Mouse (Mus musculus) liver, embryonic 11.5 days (tissue): Measurements from ENCODE around the gene Rab5a. TPM values are rescaled to one million over a fixed set of nuclear protein-coding genes. Genes with fewer than 3 reads are reported as not detected.

Source experiments
- ATAC-seq: fragments of 200-750 bp; cut with Nextera tagmentation; replicated peaks from 2 replicates; pipeline ENCODE4 v1.8.0; 2017; ENCODE audit warnings: moderate number of reproducible peaks, mild to moderate bottlenecking, moderate TSS enrichment, moderate library complexity; ENCODE audit not compliant: low FRiP score
- DNase-seq: peaks from one replicate; pipeline ENCODE4 v3.0.0-alpha.2; 2017; ENCODE audit warnings: low spot score
- H3K27ac ChIP-seq: fragments of 300-500 bp; sonication (generic); 2 replicates; pipeline ENCODE4 v1.5.1; 2014; ENCODE audit warnings: mild to moderate bottlenecking, low read depth, low read length, control low read depth
- H3K27me3 ChIP-seq: fragments of 300-500 bp; sonication (generic); replicated peaks from 2 replicates; pipeline ENCODE4 v1.6.1; 2014; ENCODE audit warnings: low read length, mixed read lengths; ENCODE audit not compliant: control insufficient read depth, insufficient read depth
- H3K36me3 ChIP-seq: fragments of 300-500 bp; sonication (generic); 2 replicates; pipeline ENCODE4 v1.6.1; 2014; ENCODE audit warnings: mild to moderate bottlenecking, low read length, moderate library complexity, mixed read lengths; ENCODE audit not compliant: control insufficient read depth, insufficient read depth
- H3K4me1 ChIP-seq: fragments of 300-500 bp; sonication (generic); replicated peaks from 2 replicates; pipeline ENCODE4 v1.6.1; 2014; ENCODE audit warnings: low read length, mixed read lengths; ENCODE audit not compliant: control insufficient read depth, insufficient read depth
- H3K4me2 ChIP-seq: fragments of 300-500 bp; sonication (generic); 2 replicates; pipeline ENCODE4 v1.6.1; 2014; ENCODE audit warnings: mild to moderate bottlenecking, control low read depth, moderate library complexity
- H3K4me3 ChIP-seq: fragments of 300-500 bp; sonication (generic); 2 replicates; pipeline ENCODE4 v1.5.1; 2014; ENCODE audit warnings: low read depth, low read length, control low read depth
- H3K9ac ChIP-seq: fragments of 300-500 bp; sonication (generic); 2 replicates; pipeline ENCODE4 v1.6.1; 2014; ENCODE audit warnings: low read depth, low read length, control low read depth
- H3K9me3 ChIP-seq: fragments of 300-500 bp; sonication (generic); 2 replicates; pipeline ENCODE4 v1.6.1; 2016; ENCODE audit warnings: low read length, inconsistent platforms, mixed read lengths; ENCODE audit not compliant: control insufficient read depth
- WGBS: fragments of 180-500 bp; shearing (Covaris S2); extraction: QIAGEN DNeasy Blood & Tissue Kit; methylation state at CpG from one replicate; pipeline ENCODE4 v1.1.7; 2014; 5-methylcytosine and 5-hydroxymethylcytosine counted together
- polyA plus RNA-seq: library from polyadenylated mRNA; unstranded; fragments of >200 nt; fragmentation: Nextera tagmentation; extraction: Ambion mirVana; gene quantifications from 2 replicates; pipeline ENCODE4 v1.2.1, GENCODE M21; 2014

The Rab5a gene
- 57.4 and 59.7 TPM in 2 replicates for polyA plus RNA-seq

DNA sequence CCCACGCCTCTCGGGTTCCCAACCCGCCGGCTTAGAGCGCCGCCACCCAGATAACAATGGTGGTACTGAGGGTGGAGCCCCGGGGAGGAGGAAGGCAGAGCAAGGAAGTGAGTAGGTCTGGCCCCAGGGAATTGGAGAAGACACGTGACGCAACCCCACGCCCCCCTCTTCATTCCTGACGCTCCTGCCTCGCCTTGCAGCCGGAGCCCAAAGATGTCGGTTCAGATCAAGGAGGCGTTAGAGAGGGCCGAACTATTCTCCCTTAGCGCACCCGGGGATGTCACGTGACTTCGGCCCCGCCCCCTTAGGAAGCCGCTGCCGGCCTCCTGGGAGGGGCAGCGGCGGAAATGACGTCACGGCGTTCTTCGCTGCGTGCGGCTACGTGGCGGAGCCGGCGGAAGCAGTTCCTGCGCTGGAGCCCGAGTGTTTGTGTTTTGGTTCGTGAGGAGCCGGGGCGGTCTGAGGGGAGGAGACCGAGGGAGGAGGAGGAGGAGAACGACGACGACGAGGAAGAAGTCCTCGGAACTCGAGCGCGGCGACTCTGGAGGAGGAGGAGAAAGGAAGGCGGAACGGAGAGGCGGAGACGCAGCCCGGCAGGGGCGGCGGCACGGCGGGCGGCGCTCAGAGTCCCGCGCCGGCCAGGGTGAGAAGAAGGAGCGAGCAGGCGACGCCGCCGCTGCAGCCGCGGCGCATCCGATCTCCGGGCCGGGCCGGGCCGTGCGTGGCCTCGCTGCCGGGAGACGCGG is at the start of gene Rab5a:
Gene Rab5a, plus strand, starts transcription at position 377 of the 746 bp plus-strand sequence.
- peak within 1 kb of the TSS; percentile 82 for H3K4me2 ChIP-seq
- under 1% methylated on average over 82 of the region's 82 CpGs for WGBS
- no peaks in the 10 kb centered on the region for H3K27me3 ChIP-seq
- no peaks in the 10 kb centered on the region for H3K9me3 ChIP-seq
- peaks cover 14% of the 10 kb centered on the region for H3K4me1 ChIP-seq
- H3K9ac ChIP-seq: peak within 1 kb of the TSS; percentile 94
- ATAC-seq: peak; percentile 92
- peak; percentile 99 for DNase-seq
- peak within 1 kb of the TSS; percentile 90 for H3K4me3 ChIP-seq
- H3K36me3 ChIP-seq: no peaks in the 10 kb centered on the region
- H3K27ac ChIP-seq: peak within 1 kb of the TSS; percentile 99

DNA sequence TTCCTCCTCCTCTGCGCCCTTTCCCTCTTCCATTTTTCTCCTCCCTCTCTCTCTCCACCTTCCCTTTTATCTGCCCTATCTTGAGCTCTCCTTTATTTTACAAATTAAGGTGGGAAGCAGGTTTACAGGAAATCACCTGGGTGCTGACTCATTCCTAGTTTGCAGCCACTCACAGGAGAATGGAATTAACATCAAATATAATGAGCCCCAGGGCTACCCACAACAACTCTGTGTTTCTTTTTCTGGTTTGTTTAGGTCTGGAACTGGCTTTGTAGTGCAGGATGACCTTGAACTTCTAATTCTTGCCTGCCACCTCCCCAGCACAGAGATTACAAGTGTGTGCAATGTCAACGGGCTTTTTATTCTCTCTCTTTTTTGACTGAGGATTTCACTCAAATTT is 22.9 kb upstream of the Rab5a start:
- Histone ChIP-seq H3K9me3 (no peaks in the 10 kb centered on the region), H3K4me1 (no peaks in the 10 kb centered on the region), H3K27ac (no peak overlapping the region), H3K36me3 (no peaks in the 10 kb centered on the region), H3K9ac (no peak overlapping the region), H3K4me3 (no peak overlapping the region), H3K27me3 (no peaks in the 10 kb centered on the region), H3K4me2 (no peak overlapping the region)
- ATAC-seq (no peak), DNase-seq (no peak)
- 68% methylated on average over 2 of the region's 2 CpGs for WGBS

DNA sequence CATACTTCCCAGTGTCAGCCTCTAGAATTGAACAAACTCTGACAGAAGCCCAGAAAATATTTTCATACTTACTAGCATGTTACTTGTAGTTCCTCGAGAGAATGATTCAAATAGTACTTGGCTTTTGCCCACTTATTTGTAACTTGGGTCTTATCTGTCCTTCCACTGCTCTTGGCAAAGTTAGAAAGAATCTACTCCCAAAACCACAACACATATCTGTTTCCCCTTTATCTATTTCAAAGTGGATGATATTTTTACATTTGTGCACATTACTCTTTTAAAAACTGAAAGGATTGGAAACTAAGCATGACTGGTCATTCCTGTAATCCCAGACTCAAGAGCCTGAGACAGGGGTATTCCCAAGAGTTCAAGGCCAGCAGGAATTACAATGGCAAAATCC is 22.3 kb upstream of the Rab5a start:
- no peaks in the 10 kb centered on the region for H3K9me3 ChIP-seq
- WGBS: 49% methylated on average over 1 of the region's 1 CpGs
- H3K4me1 ChIP-seq: no peaks in the 10 kb centered on the region
- DNase-seq (no peak), ATAC-seq (no peak)
- no peaks in the 10 kb centered on the region for H3K36me3 ChIP-seq
- H3K27ac ChIP-seq: no peak overlapping the region
- no peaks in the 10 kb centered on the region for H3K27me3 ChIP-seq
- H3K4me3 ChIP-seq: no peak overlapping the region
- H3K4me2 ChIP-seq: no peak overlapping the region
- H3K9ac ChIP-seq: no peak overlapping the region

DNA sequence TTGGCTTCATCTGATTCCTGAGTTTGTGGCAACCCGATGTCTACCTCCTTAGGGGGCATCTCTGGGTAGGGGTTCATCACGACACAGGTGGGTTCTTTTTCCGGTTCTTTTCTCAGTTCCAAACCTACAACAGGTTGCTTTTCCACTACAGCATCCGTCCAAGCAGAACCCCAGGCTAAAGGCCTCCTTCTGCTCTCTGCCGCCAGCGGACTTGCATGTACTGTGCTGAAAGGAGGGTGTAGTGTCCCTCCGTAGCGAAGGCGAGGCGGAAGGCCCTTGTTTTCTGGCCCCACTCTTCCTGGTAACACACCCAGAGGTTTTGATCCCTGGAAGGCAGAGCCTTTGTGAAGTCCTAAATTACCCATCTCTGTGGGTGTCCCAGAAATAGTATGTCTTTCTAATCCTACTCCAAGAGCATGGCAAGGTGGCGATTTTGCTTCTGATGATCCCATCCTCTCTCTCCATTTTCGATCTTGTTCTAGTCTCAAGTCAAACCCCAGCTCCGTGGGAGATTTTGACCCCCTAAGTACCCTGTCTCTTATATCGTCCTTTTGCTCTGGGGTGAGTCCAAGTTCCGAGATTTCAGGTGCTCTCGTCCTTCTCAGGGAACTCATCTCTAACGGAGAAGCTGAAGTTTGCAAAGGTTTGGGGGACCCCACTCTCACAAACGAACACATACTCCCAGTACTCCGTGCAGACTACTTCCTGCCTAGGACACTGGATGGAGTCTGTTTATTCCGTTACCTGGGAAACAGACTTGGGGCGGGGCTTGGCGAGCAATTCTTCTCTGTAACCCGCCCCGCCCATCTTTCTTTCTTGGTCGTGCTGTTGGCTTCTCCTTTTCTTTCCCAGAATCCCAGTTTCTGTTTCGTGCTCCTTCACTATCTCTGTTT is 16.2 kb upstream of the Rab5a start, which contains the start of gene Efhb:
Gene Efhb, minus strand, starts transcription at position 719 of the 893 bp plus-strand sequence.
- peak; percentile 84 for ATAC-seq
- H3K4me2 ChIP-seq: peak within 1 kb of the TSS; percentile 62
- peak within 1 kb of the TSS; percentile 23 for H3K4me3 ChIP-seq
- no peak within 1 kb of the TSS for H3K27ac ChIP-seq
- 0 out of 2 replicates have a peak, but pooled peaks cover 2% of the 10 kb centered on the region for H3K4me1 ChIP-seq
- peak; percentile 63 for DNase-seq
- H3K9me3 ChIP-seq: no peaks in the 10 kb centered on the region
- 26% methylated on average over 26 of the region's 26 CpGs for WGBS
- no peaks in the 10 kb centered on the region for H3K27me3 ChIP-seq
- H3K36me3 ChIP-seq: no peaks in the 10 kb centered on the region
- H3K9ac ChIP-seq: peak within 1 kb of the TSS; percentile 40; the same call in 1 of the 2 replicates

DNA sequence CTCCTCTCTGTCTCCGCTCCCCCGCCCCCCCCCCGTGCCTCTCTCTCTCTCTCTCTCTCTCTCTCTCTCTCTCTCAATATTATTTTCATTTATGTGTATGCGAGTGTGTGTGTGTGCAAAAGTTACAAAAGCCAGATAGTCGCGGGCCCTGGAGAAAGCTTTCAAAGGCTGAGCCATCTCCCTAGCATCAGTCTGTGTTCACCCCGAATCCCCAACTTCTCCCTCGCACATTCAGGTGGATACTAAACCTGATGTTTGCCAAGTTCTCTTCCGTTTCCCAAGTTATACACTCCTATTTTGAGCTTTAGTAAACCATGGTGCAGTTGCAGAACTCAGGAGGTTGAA is 15.6 kb upstream of the Rab5a start:
- Histone ChIP-seq H3K4me1 (0 out of 2 replicates have a peak, but pooled peaks cover 2% of the 10 kb centered on the region), H3K27me3 (no peaks in the 10 kb centered on the region), H3K9me3 (no peaks in the 10 kb centered on the region), H3K36me3 (no peaks in the 10 kb centered on the region), H3K4me2 (peak overlapping the region; percentile 62), H3K9ac (peak overlapping the region; percentile 40; the same call in 1 of the 2 replicates), H3K4me3 (peak overlapping the region; percentile 23), H3K27ac (no peak overlapping the region)
- 23% methylated on average over 7 of the region's 9 CpGs for WGBS
- no peak for DNase-seq
- no peak for ATAC-seq

DNA sequence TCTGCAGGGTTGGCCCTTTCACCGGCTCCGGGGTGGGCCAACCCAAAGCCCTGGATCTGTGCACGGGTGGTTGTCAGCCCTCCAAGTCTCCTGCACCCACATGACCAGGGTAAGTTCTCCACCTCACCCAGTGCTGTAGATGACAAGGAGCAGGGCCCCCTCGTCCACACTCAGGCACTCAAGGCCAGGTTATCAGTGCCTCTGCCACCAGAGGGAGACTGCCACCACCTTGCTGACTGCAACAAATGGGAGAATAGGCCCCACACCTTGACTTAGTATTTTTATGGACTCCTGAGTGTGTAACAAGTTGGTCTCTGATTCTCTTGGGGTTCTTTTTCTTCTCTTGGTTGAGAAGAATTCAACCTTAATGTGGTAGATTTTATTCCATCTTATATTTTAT is 13.5 kb upstream of the Rab5a start:
- Histone ChIP-seq H3K9me3 (no peaks in the 10 kb centered on the region), H3K4me2 (no peak overlapping the region), H3K4me3 (no peak overlapping the region), H3K27ac (no peak overlapping the region), H3K9ac (no peak overlapping the region), H3K27me3 (no peaks in the 10 kb centered on the region), H3K36me3 (no peaks in the 10 kb centered on the region), H3K4me1 (0 out of 2 replicates have a peak, but pooled peaks cover 2% of the 10 kb centered on the region)
- DNase-seq (no peak), ATAC-seq (peak; percentile 34; the same call in 1 of the 2 replicates)
- 42% methylated on average over 4 of the region's 4 CpGs for WGBS

DNA sequence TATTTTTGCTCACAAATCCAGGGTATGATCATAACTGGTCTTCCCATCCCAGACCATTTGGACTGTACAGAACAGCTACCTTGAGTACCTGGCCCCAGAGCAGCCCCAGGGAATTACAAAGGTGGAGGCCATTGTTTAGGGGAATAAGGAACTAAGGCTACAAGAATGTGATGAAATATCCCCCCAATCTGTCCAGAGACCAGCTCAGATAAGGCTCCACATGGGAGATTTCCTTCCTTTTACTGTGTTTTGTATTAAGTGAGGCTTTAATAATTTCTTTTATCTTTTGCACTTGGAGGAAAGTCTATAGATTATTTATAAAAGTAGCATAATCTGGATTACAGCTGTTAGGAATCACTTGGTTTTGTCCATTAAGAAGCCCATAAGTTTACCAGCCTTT is 10.3 kb upstream of the Rab5a start:
- Histone ChIP-seq H3K4me2 (no peak overlapping the region), H3K27me3 (no peaks in the 10 kb centered on the region), H3K4me3 (no peak overlapping the region), H3K4me1 (no peaks in the 10 kb centered on the region), H3K27ac (no peak overlapping the region), H3K9ac (no peak overlapping the region), H3K36me3 (no peaks in the 10 kb centered on the region), H3K9me3 (no peaks in the 10 kb centered on the region)
- DNase-seq (no peak), ATAC-seq (no peak)

DNA sequence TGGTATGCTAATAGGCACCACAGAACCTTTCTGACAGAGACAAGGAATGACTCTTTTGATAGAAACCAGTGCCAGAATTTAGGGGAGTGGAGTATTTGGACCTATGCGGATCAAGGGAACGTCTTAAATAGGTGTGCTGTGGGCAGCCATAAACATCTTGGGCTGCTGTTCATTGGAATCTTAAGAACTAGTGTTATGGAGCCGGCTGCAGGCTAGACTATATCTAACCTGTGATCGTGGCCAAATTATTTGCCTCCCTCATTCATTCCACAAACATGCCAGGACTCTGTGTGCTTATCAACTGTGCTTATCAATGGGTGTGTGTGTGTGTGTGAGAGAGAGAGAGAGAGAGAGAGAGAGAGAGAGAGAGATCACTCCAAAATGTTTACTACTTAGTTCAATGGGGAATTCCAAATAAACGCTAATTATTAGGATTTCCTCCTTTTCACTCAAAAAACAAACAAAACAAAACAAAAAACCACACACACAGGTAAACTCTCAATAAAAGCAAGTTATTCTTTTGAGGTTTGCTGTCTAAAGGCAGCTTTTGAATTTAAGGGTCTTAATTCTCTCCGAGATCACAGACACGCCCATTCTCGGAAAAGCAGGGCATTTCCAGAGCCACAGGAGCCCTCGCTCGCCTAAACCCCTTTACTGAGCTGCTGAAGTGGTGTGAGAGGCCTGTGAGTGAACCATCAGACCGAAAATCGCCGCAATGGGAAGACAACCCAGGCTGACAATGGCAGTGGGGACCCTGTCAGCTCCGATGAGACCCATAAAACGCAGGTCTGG is 772 bp upstream of the Rab5a start:
- peaks cover 14% of the 10 kb centered on the region for H3K4me1 ChIP-seq
- peak overlapping the region; percentile 79 for H3K4me2 ChIP-seq
- H3K9ac ChIP-seq: peak overlapping the region; percentile 82
- H3K27me3 ChIP-seq: no peaks in the 10 kb centered on the region
- H3K9me3 ChIP-seq: no peaks in the 10 kb centered on the region
- H3K27ac ChIP-seq: peak overlapping the region; percentile 99
- WGBS: 7% methylated on average over 15 of the region's 15 CpGs
- no peak for DNase-seq
- H3K36me3 ChIP-seq: no peaks in the 10 kb centered on the region
- ATAC-seq: no peak; the same call in 1 of the 2 replicates
- H3K4me3 ChIP-seq: peak overlapping the region; percentile 90
